Mouse (Mus musculus): ENCODE measurements around the gene Zfp26. TPM values are rescaled to one million over a fixed set of nuclear protein-coding genes. Genes with fewer than 3 reads are reported as not detected.
A peak's percentile ranks its signal among the peaks of the same experiment; 100 is the strongest.

The Zfp26 gene
- polyA plus RNA-seq, 1 experiment from 2014 or later, result 28.8 TPM

- H3K4me1 ChIP-seq (replicated peaks; ENCODE audit: control insufficient read depth, insufficient read depth, low read length), result no peaks in the 10 kb centered on the region
- peaks cover 15% of the 10 kb centered on the region; the same call in 1 of the 2 replicates for H3K36me3 ChIP-seq (ENCODE audit: control insufficient read depth, insufficient read depth, low read length)
- WGBS, result 95% methylated on average over 1 of the region's 1 CpGs
- ATAC-seq (ENCODE audit: low FRiP score) (no peak), DNase-seq (ENCODE audit: low spot score) (no peak)
- no peak overlapping the region for H3K4me3 ChIP-seq (ENCODE audit: low read depth, low read length)
- H3K4me2 ChIP-seq (replicated peaks; ENCODE audit: low read depth, low read length), result no peak overlapping the region
- H3K9me3 ChIP-seq (ENCODE audit: control insufficient read depth, low read length), result no peaks in the 10 kb centered on the region
- H3K9ac ChIP-seq (ENCODE audit: low read depth, low read length), result no peak overlapping the region
- no peaks in the 10 kb centered on the region for H3K27me3 ChIP-seq (ENCODE audit: control insufficient read depth, insufficient read depth, low read length)
- H3K27ac ChIP-seq (ENCODE audit: low read depth, low read length), result no peak overlapping the region
Observed at GRCm38 (mm10) chr9:20476632-20477031, 16.7 kb upstream of the Zfp26 start.

DNA sequence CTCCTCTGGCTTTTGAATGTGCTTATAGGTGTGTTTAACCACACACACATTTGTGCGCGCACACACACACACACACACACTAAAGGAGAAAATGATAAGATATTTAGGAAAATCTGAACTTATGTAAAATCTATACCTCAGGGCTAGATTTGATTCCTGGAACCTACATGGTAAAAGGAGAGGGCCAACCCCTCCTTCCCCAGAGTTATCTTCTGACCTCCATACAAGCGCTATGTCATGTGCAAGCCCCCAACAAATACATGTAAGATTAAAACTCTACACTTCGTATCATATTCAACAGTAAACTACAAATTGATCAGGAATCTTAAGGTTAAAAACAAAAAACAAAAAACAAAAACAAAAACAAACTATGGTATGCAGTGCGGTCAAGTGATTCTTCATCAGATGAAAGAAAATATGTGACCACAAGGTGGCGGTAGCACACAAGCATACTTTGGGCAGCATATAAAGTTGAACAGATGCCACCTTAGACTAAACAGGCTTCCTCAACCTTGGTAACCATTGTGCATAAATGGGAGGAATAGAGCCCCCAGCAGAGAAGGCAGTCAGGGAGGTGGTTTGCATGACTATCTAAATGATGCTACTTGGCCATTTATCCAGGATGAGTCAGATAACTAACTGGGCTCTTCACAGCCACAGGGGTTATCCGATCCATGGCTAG lies 6.9 kb upstream of the Zfp26 start:
- WGBS, result 57% methylated on average over 7 of the region's 7 CpGs

DNA sequence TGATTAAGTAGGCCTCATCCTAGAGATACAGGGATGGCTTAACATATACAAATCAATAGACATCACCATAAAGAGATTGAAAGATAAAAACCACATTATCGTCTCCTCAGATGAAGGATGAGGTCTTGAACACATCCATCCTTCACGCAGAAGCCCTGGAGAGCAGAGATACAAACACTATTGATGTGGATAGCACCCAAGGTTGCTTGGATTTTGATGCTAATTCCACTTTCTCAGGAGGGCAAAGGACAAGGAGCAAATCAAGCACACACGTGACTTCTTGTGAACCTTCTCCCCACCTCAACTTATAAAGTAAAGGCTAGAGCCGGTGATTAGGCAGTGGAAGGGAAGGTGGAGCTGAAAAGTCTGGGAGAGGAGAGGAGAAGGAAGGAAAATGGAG lies 6.3 kb downstream of the Zfp26 start:
- no peaks in the 10 kb centered on the region for H3K4me1 ChIP-seq (replicated peaks; ENCODE audit: control insufficient read depth, insufficient read depth, low read length)
- WGBS, result 90% methylated on average over 4 of the region's 4 CpGs
- no peak overlapping the region for H3K27ac ChIP-seq (ENCODE audit: low read depth, low read length)
- H3K4me3 ChIP-seq (ENCODE audit: low read depth, low read length), result no peak overlapping the region
- DNase-seq (ENCODE audit: low spot score) (no peak), ATAC-seq (ENCODE audit: low FRiP score) (no peak)
- no peak overlapping the region for H3K9ac ChIP-seq (ENCODE audit: low read depth, low read length)
- no peaks in the 10 kb centered on the region for H3K9me3 ChIP-seq (ENCODE audit: control insufficient read depth, low read length)
- 0 out of 2 replicates have a peak, but pooled peaks cover 7% of the 10 kb centered on the region for H3K36me3 ChIP-seq (ENCODE audit: control insufficient read depth, insufficient read depth, low read length)
- H3K4me2 ChIP-seq (replicated peaks; ENCODE audit: low read depth, low read length), result no peak overlapping the region
- no peaks in the 10 kb centered on the region for H3K27me3 ChIP-seq (ENCODE audit: control insufficient read depth, insufficient read depth, low read length)

More for the DNA sequence above, 6.9 kb upstream of the Zfp26 start:
- peaks cover 14% of the 10 kb centered on the region for H3K36me3 ChIP-seq (ENCODE audit: control insufficient read depth, insufficient read depth, low read length)
- DNase-seq (ENCODE audit: low spot score) (peak; percentile 82), ATAC-seq (ENCODE audit: low FRiP score) (peak; percentile 53; the same call in 1 of the 2 replicates)
- H3K4me3 ChIP-seq (ENCODE audit: low read depth, low read length), result no peak overlapping the region
- H3K27ac ChIP-seq (ENCODE audit: low read depth, low read length), result no peak overlapping the region
- no peaks in the 10 kb centered on the region for H3K27me3 ChIP-seq (ENCODE audit: control insufficient read depth, insufficient read depth, low read length)
- no peak overlapping the region for H3K4me2 ChIP-seq (replicated peaks; ENCODE audit: low read depth, low read length)
- H3K9me3 ChIP-seq (ENCODE audit: control insufficient read depth, low read length), result no peaks in the 10 kb centered on the region
- H3K4me1 ChIP-seq (replicated peaks; ENCODE audit: control insufficient read depth, insufficient read depth, low read length), result no peaks in the 10 kb centered on the region
- H3K9ac ChIP-seq (ENCODE audit: low read depth, low read length), result no peak overlapping the region

- Histone ChIP-seq H3K9ac (ENCODE audit: low read depth, low read length) (no peak overlapping the region), H3K36me3 (ENCODE audit: control insufficient read depth, insufficient read depth, low read length) (0 out of 2 replicates have a peak, but pooled peaks cover 3% of the 10 kb centered on the region), H3K4me2 (replicated peaks; ENCODE audit: low read depth, low read length) (no peak overlapping the region), H3K9me3 (ENCODE audit: control insufficient read depth, low read length) (no peaks in the 10 kb centered on the region), H3K27ac (ENCODE audit: low read depth, low read length) (no peak overlapping the region), H3K4me1 (replicated peaks; ENCODE audit: control insufficient read depth, insufficient read depth, low read length) (no peaks in the 10 kb centered on the region), H3K4me3 (ENCODE audit: low read depth, low read length) (no peak overlapping the region), H3K27me3 (ENCODE audit: control insufficient read depth, insufficient read depth, low read length) (no peaks in the 10 kb centered on the region)
- 93% methylated on average over 1 of the region's 1 CpGs for whole genome bisulfite sequencing
- no peak for DNase-seq (ENCODE audit: low spot score)
- ATAC-seq (ENCODE audit: low FRiP score), result no peak
Observed at GRCm38 (mm10) chr9:20451493-20451892, 8.5 kb downstream of the Zfp26 start.

DNA sequence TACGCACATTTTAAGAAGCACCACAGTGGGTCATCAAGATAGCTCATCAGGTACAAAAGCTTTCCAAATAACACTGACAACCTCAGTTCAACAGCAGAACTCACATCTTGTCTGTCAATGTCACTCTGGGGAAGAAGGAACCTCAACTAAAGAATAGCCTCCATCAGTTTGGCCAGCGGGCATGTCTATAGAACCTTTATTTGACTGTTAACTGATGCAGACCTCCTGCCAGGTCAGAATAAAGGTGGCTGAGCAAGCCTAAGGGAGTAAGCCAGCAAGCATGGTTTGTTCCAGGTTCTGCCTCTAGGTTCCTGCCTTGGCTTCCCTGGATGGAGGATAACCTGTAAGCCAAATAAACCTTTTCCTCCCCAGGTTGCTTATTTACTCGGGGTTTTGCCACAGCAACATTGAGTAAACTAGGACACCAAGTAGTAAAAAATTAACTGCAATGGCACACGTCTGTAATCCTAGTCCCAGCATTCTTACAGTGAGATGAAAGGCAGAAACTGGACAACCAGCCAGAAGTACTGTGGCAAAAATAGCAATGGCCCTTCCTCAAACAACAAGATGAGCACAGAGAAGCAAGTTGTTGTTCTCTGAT lies 16.7 kb downstream of the Zfp26 start:
- DNase-seq (ENCODE audit: low spot score), result no peak
- H3K9me3 ChIP-seq (ENCODE audit: control insufficient read depth, low read length), result peaks cover 3% of the 10 kb centered on the region; the same call in 1 of the 2 replicates
- peaks cover 25% of the 10 kb centered on the region for H3K36me3 ChIP-seq (ENCODE audit: control insufficient read depth, insufficient read depth, low read length)
- no peak overlapping the region for H3K4me2 ChIP-seq (replicated peaks; ENCODE audit: low read depth, low read length)
- no peaks in the 10 kb centered on the region for H3K27me3 ChIP-seq (ENCODE audit: control insufficient read depth, insufficient read depth, low read length)
- no peaks in the 10 kb centered on the region for H3K4me1 ChIP-seq (replicated peaks; ENCODE audit: control insufficient read depth, insufficient read depth, low read length)
- no peak for ATAC-seq (ENCODE audit: low FRiP score)
- H3K4me3 ChIP-seq (ENCODE audit: low read depth, low read length), result no peak overlapping the region
- no peak overlapping the region for H3K27ac ChIP-seq (ENCODE audit: low read depth, low read length)
- 79% methylated on average over 4 of the region's 4 CpGs for WGBS
- no peak overlapping the region for H3K9ac ChIP-seq (ENCODE audit: low read depth, low read length)

DNA sequence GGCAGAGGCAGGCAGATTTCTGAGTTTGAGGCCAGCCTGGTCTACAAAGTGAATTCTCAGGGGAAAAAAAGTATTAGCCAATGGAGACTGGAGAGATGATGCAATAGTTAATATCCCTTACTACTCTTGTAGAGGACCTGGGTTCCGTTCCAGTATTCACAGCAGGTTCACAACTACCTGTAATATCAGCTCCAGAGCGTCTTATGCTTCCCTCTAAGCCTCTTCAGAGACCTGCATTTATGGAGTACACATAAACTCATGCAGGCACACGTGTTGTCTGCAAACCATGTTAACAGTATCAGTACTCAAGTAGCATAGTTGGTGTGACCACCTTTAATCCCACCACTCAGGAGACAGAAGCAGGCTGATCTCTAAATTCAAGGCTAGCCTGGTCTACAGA lies 30.0 kb downstream of the Zfp26 start:
- 85% methylated on average over 3 of the region's 3 CpGs for WGBS
- no peak overlapping the region for H3K9ac ChIP-seq (ENCODE audit: low read depth, low read length)

DNA sequence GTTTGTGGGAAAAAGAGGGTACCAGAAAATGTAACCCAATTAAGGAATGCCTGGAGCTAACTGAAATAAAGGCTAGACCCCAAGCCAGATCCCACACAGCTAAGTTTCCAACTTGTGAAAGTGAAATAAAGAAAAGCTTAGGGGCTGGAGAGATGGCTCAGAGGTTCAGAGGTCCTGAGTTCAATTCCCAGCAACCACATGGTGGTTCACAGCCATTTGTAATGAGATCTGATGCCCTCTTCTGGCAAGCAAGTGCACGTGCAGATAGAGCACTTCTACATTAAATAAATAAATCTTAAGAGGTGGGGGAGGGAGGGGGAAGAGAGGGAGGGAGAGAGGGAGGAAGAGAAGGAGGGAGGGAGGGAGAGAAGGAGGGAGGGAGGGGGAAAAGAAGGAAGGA lies 48.5 kb downstream of the Zfp26 start:
- Histone ChIP-seq H3K9ac (ENCODE audit: low read depth, low read length) (no peak overlapping the region), H3K4me3 (ENCODE audit: low read depth, low read length) (no peak overlapping the region), H3K9me3 (ENCODE audit: control insufficient read depth, low read length) (no peaks in the 10 kb centered on the region), H3K27me3 (ENCODE audit: control insufficient read depth, insufficient read depth, low read length) (no peaks in the 10 kb centered on the region), H3K27ac (ENCODE audit: low read depth, low read length) (no peak overlapping the region), H3K36me3 (ENCODE audit: control insufficient read depth, insufficient read depth, low read length) (no peaks in the 10 kb centered on the region), H3K4me2 (replicated peaks; ENCODE audit: low read depth, low read length) (no peak overlapping the region), H3K4me1 (replicated peaks; ENCODE audit: control insufficient read depth, insufficient read depth, low read length) (no peaks in the 10 kb centered on the region)
- ATAC-seq (ENCODE audit: low FRiP score) (no peak), DNase-seq (ENCODE audit: low spot score) (no peak)
- WGBS, result 36% methylated on average over 1 of the region's 1 CpGs

More for the DNA sequence above, 30.0 kb downstream of the Zfp26 start:
- H3K9me3 ChIP-seq (ENCODE audit: control insufficient read depth, low read length), result no peaks in the 10 kb centered on the region
- ATAC-seq (ENCODE audit: low FRiP score) (no peak), DNase-seq (ENCODE audit: low spot score) (no peak)
- no peaks in the 10 kb centered on the region for H3K36me3 ChIP-seq (ENCODE audit: control insufficient read depth, insufficient read depth, low read length)
- no peak overlapping the region for H3K4me2 ChIP-seq (replicated peaks; ENCODE audit: low read depth, low read length)
- no peak overlapping the region for H3K27ac ChIP-seq (ENCODE audit: low read depth, low read length)
- H3K4me3 ChIP-seq (ENCODE audit: low read depth, low read length), result no peak overlapping the region
- H3K4me1 ChIP-seq (replicated peaks; ENCODE audit: control insufficient read depth, insufficient read depth, low read length), result no peaks in the 10 kb centered on the region
- H3K27me3 ChIP-seq (ENCODE audit: control insufficient read depth, insufficient read depth, low read length), result no peaks in the 10 kb centered on the region

- no peaks in the 10 kb centered on the region for H3K9me3 ChIP-seq (ENCODE audit: control insufficient read depth, low read length)
- no peaks in the 10 kb centered on the region for H3K36me3 ChIP-seq (ENCODE audit: control insufficient read depth, insufficient read depth, low read length)
- no peak overlapping the region for H3K4me2 ChIP-seq (replicated peaks; ENCODE audit: low read depth, low read length)
- no peak overlapping the region for H3K9ac ChIP-seq (ENCODE audit: low read depth, low read length)
- 91% methylated on average over 2 of the region's 2 CpGs for WGBS
- H3K4me3 ChIP-seq (ENCODE audit: low read depth, low read length), result no peak overlapping the region
- no peak for ATAC-seq (ENCODE audit: low FRiP score)
- no peaks in the 10 kb centered on the region for H3K4me1 ChIP-seq (replicated peaks; ENCODE audit: control insufficient read depth, insufficient read depth, low read length)
- no peak overlapping the region for H3K27ac ChIP-seq (ENCODE audit: low read depth, low read length)
- no peak for DNase-seq (ENCODE audit: low spot score)
- no peaks in the 10 kb centered on the region for H3K27me3 ChIP-seq (ENCODE audit: control insufficient read depth, insufficient read depth, low read length)
Observed at GRCm38 (mm10) chr9:20409319-20409718, 50.6 kb downstream of the Zfp26 start.

DNA sequence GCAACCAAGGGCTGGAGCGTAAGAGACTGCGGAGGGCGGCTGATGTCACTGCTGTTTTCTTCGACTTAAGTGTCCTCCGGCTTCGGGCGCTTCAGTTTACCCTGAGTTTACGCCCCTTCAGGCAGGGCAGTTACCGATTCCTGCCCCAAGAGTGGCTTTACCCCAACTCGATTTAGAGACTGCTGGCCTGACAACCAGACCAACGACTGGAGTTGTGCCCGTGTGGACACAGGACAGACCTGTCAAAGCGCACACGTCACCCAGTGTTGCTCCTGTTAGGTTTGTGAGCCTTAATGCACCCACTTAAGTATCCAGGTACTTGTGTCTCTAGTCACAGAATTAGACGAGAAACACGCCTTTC lies 74.6 kb downstream of the Zfp26 start:
- H3K4me2 ChIP-seq (replicated peaks; ENCODE audit: low read depth, low read length), result peak overlapping the region; percentile 69
- ATAC-seq (ENCODE audit: low FRiP score) (peak; percentile 89), DNase-seq (ENCODE audit: low spot score) (no peak)
- H3K27me3 ChIP-seq (ENCODE audit: control insufficient read depth, insufficient read depth, low read length), result no peaks in the 10 kb centered on the region
- H3K9ac ChIP-seq (ENCODE audit: low read depth, low read length), result peak overlapping the region; percentile 79
- no peaks in the 10 kb centered on the region for H3K36me3 ChIP-seq (ENCODE audit: control insufficient read depth, insufficient read depth, low read length)
- H3K4me1 ChIP-seq (replicated peaks; ENCODE audit: control insufficient read depth, insufficient read depth, low read length), result no peaks in the 10 kb centered on the region
- H3K27ac ChIP-seq (ENCODE audit: low read depth, low read length), result no peak overlapping the region
- H3K4me3 ChIP-seq (ENCODE audit: low read depth, low read length), result peak overlapping the region; percentile 60
- WGBS, result 22% methylated on average over 16 of the region's 16 CpGs
- H3K9me3 ChIP-seq (ENCODE audit: control insufficient read depth, low read length), result no peaks in the 10 kb centered on the region
